Mouse (Mus musculus): ENCODE measurements at regions not wholly inside any gene's neighbourhood (a gene's known extent, or its start where the extent isn't known, plus 50 kb on each side); places are given as distances from the start of the nearest gene placed in this dataset.

GRCm38 (mm10) chr10:111858403-111858802, 114.1 kb upstream of the Krr1 start:
- DNase-seq (ENCODE audit: low spot score in 2 of 2) = no peak

GRCm38 (mm10) chr10:111865286-111865830, 107.1 kb upstream of the Krr1 start:
- DNase-seq (ENCODE audit: low spot score in 2 of 2) = no peak

- DNase-seq (ENCODE audit: low spot score in 2 of 2) = no peak
Measured at GRCm38 (mm10) chr10:111867102-111867501, 105.4 kb upstream of the Krr1 start.

GRCm38 (mm10) chr10:111867538-111867937, 104.9 kb upstream of the Krr1 start:
- DNase-seq (ENCODE audit: low spot score in 2 of 2) = no peak

- DNase-seq (ENCODE audit: low spot score in 2 of 2) = no peak
Measured at GRCm38 (mm10) chr10:111880354-111880753, 92.1 kb upstream of the Krr1 start.

- DNase-seq (ENCODE audit: low spot score in 2 of 2) = no peak
Measured at GRCm38 (mm10) chr10:111881339-111882211, 90.9 kb upstream of the Krr1 start.

GRCm38 (mm10) chr10:111882521-111882920, 89.9 kb upstream of the Krr1 start:
- peak; percentile 31 to 33 for DNase-seq (ENCODE audit: low spot score in 2 of 2)

GRCm38 (mm10) chr10:111884701-111885100, 87.8 kb upstream of the Krr1 start:
- no peak for DNase-seq (ENCODE audit: low spot score in 2 of 2)

- DNase-seq (ENCODE audit: low spot score in 2 of 2) = no peak
Measured at GRCm38 (mm10) chr10:111889111-111889510, 83.4 kb upstream of the Krr1 start.

GRCm38 (mm10) chr10:111893489-111893888, 79.0 kb upstream of the Krr1 start:
- DNase-seq (ENCODE audit: low spot score in 2 of 2) = no peak

GRCm38 (mm10) chr10:111893941-111894340, 78.5 kb upstream of the Krr1 start:
- DNase-seq (ENCODE audit: low spot score in 2 of 2) = no peak

- no peak for DNase-seq (ENCODE audit: low spot score in 2 of 2)
Measured at GRCm38 (mm10) chr10:111897361-111897760, 75.1 kb upstream of the Krr1 start.

GRCm38 (mm10) chr10:111900723-111901716, 71.4 kb upstream of the Krr1 start:
- DNase-seq (ENCODE audit: low spot score in 2 of 2) = no peak

GRCm38 (mm10) chr10:111903956-111904355, 68.5 kb upstream of the Krr1 start:
- no peak for DNase-seq (ENCODE audit: low spot score in 2 of 2)

GRCm38 (mm10) chr10:111907836-111908235, 64.6 kb upstream of the Krr1 start:
- no peak for DNase-seq (ENCODE audit: low spot score in 2 of 2)

- no peak for DNase-seq (ENCODE audit: low spot score in 2 of 2)
Measured at GRCm38 (mm10) chr10:111912561-111912960, 59.9 kb upstream of the Krr1 start.

- no peak for DNase-seq (ENCODE audit: low spot score in 2 of 2)
Measured at GRCm38 (mm10) chr10:111913066-111913785, 59.2 kb upstream of the Krr1 start.

GRCm38 (mm10) chr10:111914231-111914630, 58.2 kb upstream of the Krr1 start:
- DNase-seq (ENCODE audit: low spot score in 2 of 2) = no peak

GRCm38 (mm10) chr10:111918071-111918507, 54.4 kb upstream of the Krr1 start:
- no peak for DNase-seq (ENCODE audit: low spot score in 2 of 2)

- no peak for DNase-seq (ENCODE audit: low spot score in 2 of 2)
Measured at GRCm38 (mm10) chr10:111919475-111919874, 53.0 kb upstream of the Krr1 start.

- no peak for DNase-seq (ENCODE audit: low spot score in 2 of 2)
Measured at GRCm38 (mm10) chr10:111921492-111921891, 51.0 kb upstream of the Krr1 start.
